Mouse (Mus musculus) ovary, postnatal 10 days (tissue): Measurements from ENCODE around the gene Stk38.
"Not testable (repeated sequence)": the region's sequence is repeated elsewhere in the genome, so short reads cannot be mapped to it uniquely, and the experiment has no call there.

ENCODE experiments used
- DNase-seq: peaks from one replicate; pipeline ENCODE4 v3.0.0; 2022; ENCODE audit warnings: low spot score

Stk38 gene

GRCm38 (mm10) chr17:29007243-29007640 is 553 bp downstream of the Stk38 start:
- no peak for DNase-seq

- no peak for DNase-seq
Observed at GRCm38 (mm10) chr17:29006812-29007211, 983 bp downstream of the Stk38 start.

GRCm38 (mm10) chr17:29005002-29005401 is 2.8 kb downstream of the Stk38 start:
- DNase-seq, result no peak

- no peak for DNase-seq
Observed at GRCm38 (mm10) chr17:29003740-29004139, 4.1 kb downstream of the Stk38 start.

GRCm38 (mm10) chr17:29000465-29000864 is 7.3 kb downstream of the Stk38 start:
- no peak for DNase-seq

GRCm38 (mm10) chr17:28994615-28995014 is 13.2 kb downstream of the Stk38 start:
- no peak for DNase-seq

GRCm38 (mm10) chr17:28993004-28993403 is 14.8 kb downstream of the Stk38 start:
- not testable (repeated sequence) for DNase-seq

- DNase-seq, result no peak
Observed at GRCm38 (mm10) chr17:28992105-28992504, 15.7 kb downstream of the Stk38 start.

GRCm38 (mm10) chr17:28991286-28991685 is 16.5 kb downstream of the Stk38 start:
- DNase-seq, result no peak

- no peak for DNase-seq
Observed at GRCm38 (mm10) chr17:28990060-28990459, 17.7 kb downstream of the Stk38 start.

- DNase-seq, result no peak
Observed at GRCm38 (mm10) chr17:28988996-28989395, 18.8 kb downstream of the Stk38 start.

- no peak for DNase-seq
Observed at GRCm38 (mm10) chr17:28988291-28988690, 19.5 kb downstream of the Stk38 start.

- no peak for DNase-seq
Observed at GRCm38 (mm10) chr17:28987713-28988112, 20.1 kb downstream of the Stk38 start.

GRCm38 (mm10) chr17:28986833-28987232 is 21.0 kb downstream of the Stk38 start:
- DNase-seq, result no peak

GRCm38 (mm10) chr17:28984724-28985420 is 22.9 kb downstream of the Stk38 start:
- no peak for DNase-seq

- no peak for DNase-seq
Observed at GRCm38 (mm10) chr17:28982591-28982990, 25.2 kb downstream of the Stk38 start.

GRCm38 (mm10) chr17:28981081-28981480 is 26.7 kb downstream of the Stk38 start:
- DNase-seq, result no peak

GRCm38 (mm10) chr17:28979091-28979490 is 28.7 kb downstream of the Stk38 start:
- DNase-seq, result no peak

GRCm38 (mm10) chr17:28970122-28970521 is 37.7 kb downstream of the Stk38 start:
- no peak for DNase-seq

GRCm38 (mm10) chr17:28967021-28967610 is 40.7 kb downstream of the Stk38 start:
- DNase-seq, result no peak

- no peak for DNase-seq
Observed at GRCm38 (mm10) chr17:28961596-28961995, 46.2 kb downstream of the Stk38 start.

- no peak for DNase-seq
Observed at GRCm38 (mm10) chr17:28960597-28960996, 47.2 kb downstream of the Stk38 start.

- DNase-seq, result no peak
Observed at GRCm38 (mm10) chr17:28954416-28954815, 53.4 kb downstream of the Stk38 start.

- DNase-seq, result no peak
Observed at GRCm38 (mm10) chr17:28953251-28953650, 54.5 kb downstream of the Stk38 start.
